Mouse (Mus musculus) embryonic facial prominence, embryonic 11.5 days (tissue): ENCODE results near the gene Rcor1. TPM values are rescaled to one million over a fixed set of nuclear protein-coding genes. Genes with fewer than 3 reads are reported as not detected.

Experiments used
- ATAC-seq: fragments of 200-750 bp; cut with Nextera tagmentation; replicated peaks from 2 replicates; pipeline ENCODE4 v1.8.0; 2017; ENCODE audit warnings: low read depth; ENCODE audit not compliant: insufficient number of reproducible peaks, low FRiP score, low TSS enrichment
- DNase-seq: peaks from one replicate; pipeline ENCODE4 v3.0.0-alpha.2; 2015; ENCODE audit warnings: low spot score
- H3K27ac ChIP-seq: fragments of 300-500 bp; sonication (generic); replicated peaks from 2 replicates; pipeline ENCODE4 v1.5.1; 2014; ENCODE audit warnings: mild to moderate bottlenecking, low read depth, low read length, control low read depth
- H3K27me3 ChIP-seq: fragments of 300-500 bp; sonication (generic); 2 replicates; pipeline ENCODE4 v1.6.1; 2014; ENCODE audit warnings: mild to moderate bottlenecking, low read length, moderate library complexity, mixed read lengths; ENCODE audit not compliant: control insufficient read depth, insufficient read depth
- H3K36me3 ChIP-seq: fragments of 300-500 bp; sonication (generic); replicated peaks from 2 replicates; pipeline ENCODE4 v1.6.1; 2014; ENCODE audit warnings: low read depth, mild to moderate bottlenecking, low read length, moderate library complexity, mixed read lengths; ENCODE audit not compliant: control insufficient read depth, insufficient read depth
- H3K4me1 ChIP-seq: fragments of 300-500 bp; sonication (generic); 2 replicates; pipeline ENCODE4 v1.6.1; 2014; ENCODE audit warnings: low read length, mixed read lengths; ENCODE audit not compliant: control insufficient read depth, insufficient read depth
- H3K4me2 ChIP-seq: fragments of 300-500 bp; sonication (generic); 2 replicates; pipeline ENCODE4 v1.6.1; 2014; ENCODE audit warnings: low read depth, mild to moderate bottlenecking, control low read depth, low read length, moderate library complexity
- H3K4me3 ChIP-seq: fragments of 300-500 bp; sonication (generic); 2 replicates; pipeline ENCODE4 v1.5.1; 2014; ENCODE audit warnings: low read depth, low read length, control low read depth
- H3K9ac ChIP-seq: fragments of 300-500 bp; sonication (generic); replicated peaks from 2 replicates; pipeline ENCODE4 v1.6.1; 2014; ENCODE audit warnings: mild to moderate bottlenecking, control low read depth, low read length
- H3K9me3 ChIP-seq: fragments of 300-500 bp; sonication (generic); replicated peaks from 2 replicates; pipeline ENCODE4 v1.6.1; 2016; ENCODE audit warnings: mild to moderate bottlenecking, low read length, inconsistent platforms, mixed read lengths; ENCODE audit not compliant: control insufficient read depth
- WGBS: fragments of 180-500 bp; shearing (Covaris S2); extraction: QIAGEN DNeasy Blood & Tissue Kit; methylation state at CpG from one replicate; pipeline ENCODE4 v1.1.7; 2014; 5-methylcytosine and 5-hydroxymethylcytosine counted together
- polyA plus RNA-seq: library from polyadenylated mRNA; unstranded; fragments of >200 nt; fragmentation: Nextera tagmentation; extraction: Ambion mirVana; gene quantifications from 2 replicates; pipeline ENCODE4 v1.2.1, GENCODE M21; 2014

The Rcor1 gene
- polyA plus RNA-seq, 1 experiment from 2014 or later, result 16.9 TPM

DNA sequence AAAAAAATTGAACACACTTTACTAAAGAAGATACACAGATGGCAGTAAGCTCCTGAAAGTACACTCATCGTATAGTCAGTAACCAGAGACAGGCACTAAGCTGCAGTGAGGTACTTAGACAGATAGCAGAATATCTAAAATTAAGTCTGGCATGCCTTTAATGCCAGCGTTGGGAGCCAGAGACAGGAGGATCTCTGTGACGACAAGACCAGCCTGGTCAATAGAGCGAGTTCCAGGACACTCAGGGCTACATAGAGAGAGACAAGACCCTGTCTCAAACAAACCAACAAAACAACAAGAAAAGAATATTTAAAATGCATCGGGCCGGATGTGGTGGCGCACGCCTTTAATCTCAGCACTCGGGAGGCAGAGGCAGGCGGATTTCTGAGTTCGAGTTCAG, 41.1 kb upstream of the Rcor1 start:
- no peaks in the 10 kb centered on the region for H3K36me3 ChIP-seq
- no peaks in the 10 kb centered on the region for H3K9me3 ChIP-seq
- H3K27ac ChIP-seq, result no peak overlapping the region
- no peak overlapping the region for H3K9ac ChIP-seq
- no peaks in the 10 kb centered on the region for H3K27me3 ChIP-seq
- 97% methylated on average over 11 of the region's 11 CpGs for WGBS
- no peak overlapping the region for H3K4me2 ChIP-seq
- ATAC-seq (no peak), DNase-seq (no peak)
- no peaks in the 10 kb centered on the region for H3K4me1 ChIP-seq
- no peak overlapping the region for H3K4me3 ChIP-seq

DNA sequence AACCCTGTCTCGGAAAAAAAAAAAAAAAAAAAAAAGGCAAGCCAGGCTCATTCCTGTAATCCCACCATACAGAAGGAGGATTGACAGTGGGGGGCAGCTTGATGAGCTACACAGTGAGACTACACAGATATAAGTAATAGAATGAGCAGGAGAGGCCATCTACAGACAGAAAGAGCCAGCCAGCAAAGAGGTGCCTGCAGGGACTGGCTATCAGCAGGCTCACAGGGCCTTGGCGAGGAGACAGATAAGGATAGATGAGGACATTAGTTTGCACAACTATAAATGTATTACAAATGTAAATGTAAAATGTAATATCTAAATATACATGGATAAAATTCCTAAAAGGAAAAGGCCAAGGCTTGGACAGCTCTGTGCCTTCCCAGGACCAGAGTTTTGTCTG, 39.3 kb upstream of the Rcor1 start:
- Histone ChIP-seq H3K36me3 (no peaks in the 10 kb centered on the region), H3K4me3 (no peak overlapping the region), H3K4me2 (no peak overlapping the region), H3K9ac (no peak overlapping the region), H3K27me3 (no peaks in the 10 kb centered on the region), H3K27ac (no peak overlapping the region), H3K4me1 (no peaks in the 10 kb centered on the region), H3K9me3 (no peaks in the 10 kb centered on the region)
- WGBS, result 81% methylated on average over 2 of the region's 2 CpGs
- no peak for DNase-seq
- no peak for ATAC-seq

DNA sequence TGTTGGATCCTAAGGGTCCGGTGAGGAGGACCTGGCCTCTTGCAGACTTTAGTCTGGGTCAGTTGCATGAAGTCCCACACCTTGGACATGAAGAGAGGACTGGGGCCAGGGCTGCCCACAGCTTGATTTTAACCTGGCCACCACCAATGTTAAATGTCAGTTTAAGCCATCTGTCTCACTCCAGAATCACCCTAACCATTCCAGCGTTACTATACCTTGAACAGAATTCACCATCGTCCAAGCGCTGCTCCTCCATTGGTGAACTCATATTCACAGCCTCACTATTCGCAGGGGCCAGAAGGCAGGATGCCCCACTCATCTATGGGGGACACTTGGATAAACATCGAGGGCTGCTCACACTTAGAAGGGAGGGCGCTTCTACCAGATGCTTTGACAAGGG, 38.2 kb upstream of the Rcor1 start:
- H3K4me3 ChIP-seq, result no peak overlapping the region
- WGBS, result 90% methylated on average over 7 of the region's 7 CpGs
- H3K9me3 ChIP-seq, result no peaks in the 10 kb centered on the region
- H3K27me3 ChIP-seq, result no peaks in the 10 kb centered on the region
- H3K4me1 ChIP-seq, result no peaks in the 10 kb centered on the region
- no peak for DNase-seq
- H3K36me3 ChIP-seq, result no peaks in the 10 kb centered on the region
- no peak overlapping the region for H3K27ac ChIP-seq
- ATAC-seq, result no peak
- no peak overlapping the region for H3K9ac ChIP-seq
- no peak overlapping the region for H3K4me2 ChIP-seq

DNA sequence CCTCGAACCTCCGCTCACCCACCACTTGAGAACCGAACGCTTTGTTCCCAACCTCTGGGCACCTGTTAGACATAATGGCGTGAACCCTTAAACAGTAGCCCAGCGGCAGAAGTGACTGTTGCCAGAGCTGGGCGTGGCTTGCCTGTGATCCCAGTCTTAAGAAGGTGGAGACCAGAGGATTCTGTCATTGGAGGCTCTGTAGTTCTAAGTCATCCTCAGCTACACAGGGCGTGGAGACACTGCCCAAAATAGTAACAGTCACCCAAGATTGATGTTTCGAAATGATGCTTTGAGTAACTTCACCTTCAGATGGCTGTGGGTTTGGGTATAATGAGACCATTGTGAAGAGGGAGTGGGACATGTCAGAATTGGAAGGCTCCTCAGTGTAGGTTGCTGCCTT, 35.0 kb upstream of the Rcor1 start:
- Histone ChIP-seq H3K9ac (no peak overlapping the region), H3K36me3 (no peaks in the 10 kb centered on the region), H3K4me1 (no peaks in the 10 kb centered on the region), H3K9me3 (no peaks in the 10 kb centered on the region), H3K4me2 (no peak overlapping the region), H3K27ac (no peak overlapping the region), H3K27me3 (no peaks in the 10 kb centered on the region), H3K4me3 (no peak overlapping the region)
- WGBS, result 82% methylated on average over 9 of the region's 9 CpGs
- no peak for ATAC-seq
- no peak for DNase-seq

DNA sequence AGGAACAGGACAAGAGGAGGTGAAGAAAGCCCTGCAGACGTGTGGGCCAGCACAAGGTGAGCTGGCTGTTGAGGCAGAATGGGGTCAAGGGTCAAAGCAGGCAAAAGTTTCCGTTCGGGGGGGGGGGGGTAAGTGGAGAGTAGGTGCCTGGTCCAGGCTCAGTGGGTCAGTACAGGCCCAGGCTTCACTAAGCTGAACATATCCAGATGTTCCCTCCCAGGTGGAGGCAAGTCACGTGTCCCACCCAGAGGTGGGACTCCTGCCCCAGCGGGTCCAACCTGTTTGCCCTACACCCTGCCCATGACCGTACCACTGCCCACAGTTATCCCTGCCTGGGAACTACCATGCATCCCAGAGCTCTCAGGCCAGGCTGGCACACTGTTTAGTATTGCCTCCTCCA, 33.3 kb upstream of the Rcor1 start:
- no peaks in the 10 kb centered on the region for H3K9me3 ChIP-seq
- WGBS, result 60% methylated on average over 6 of the region's 6 CpGs
- DNase-seq (no peak), ATAC-seq (0 out of 2 replicates have a peak, but pooled peaks have one; percentile 29)
- H3K4me3 ChIP-seq, result no peak overlapping the region
- no peak overlapping the region for H3K27ac ChIP-seq
- no peak overlapping the region for H3K9ac ChIP-seq
- H3K36me3 ChIP-seq, result no peaks in the 10 kb centered on the region
- no peaks in the 10 kb centered on the region for H3K4me1 ChIP-seq
- no peaks in the 10 kb centered on the region for H3K27me3 ChIP-seq
- H3K4me2 ChIP-seq, result no peak overlapping the region

DNA sequence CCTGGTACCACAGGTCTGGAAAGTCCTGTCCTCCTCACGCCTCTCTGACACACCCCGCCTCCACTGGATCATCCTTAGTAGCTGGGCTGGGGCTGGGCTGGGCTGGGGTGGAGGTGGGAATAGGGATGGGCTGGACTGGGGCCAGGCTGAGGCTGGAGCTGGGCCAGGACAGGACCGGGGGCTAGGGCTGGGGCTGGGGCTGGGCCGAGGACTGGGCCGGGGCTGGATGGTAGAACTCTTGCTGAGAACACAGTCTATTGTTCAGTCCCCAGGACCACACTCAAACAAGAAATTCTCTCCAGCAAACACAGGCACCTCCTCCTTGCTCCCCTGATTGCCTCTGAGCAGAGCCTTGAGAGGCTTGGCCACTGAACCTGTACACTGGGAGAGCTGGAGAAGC, 32.8 kb upstream of the Rcor1 start:
- no peak overlapping the region for H3K27ac ChIP-seq
- H3K9me3 ChIP-seq, result no peaks in the 10 kb centered on the region
- WGBS, result 82% methylated on average over 4 of the region's 5 CpGs
- ATAC-seq, result 0 out of 2 replicates have a peak, but pooled peaks have one; percentile 23
- no peaks in the 10 kb centered on the region for H3K36me3 ChIP-seq
- no peaks in the 10 kb centered on the region for H3K4me1 ChIP-seq
- H3K9ac ChIP-seq, result no peak overlapping the region
- no peak for DNase-seq
- H3K4me3 ChIP-seq, result no peak overlapping the region
- no peaks in the 10 kb centered on the region for H3K27me3 ChIP-seq
- H3K4me2 ChIP-seq, result no peak overlapping the region

DNA sequence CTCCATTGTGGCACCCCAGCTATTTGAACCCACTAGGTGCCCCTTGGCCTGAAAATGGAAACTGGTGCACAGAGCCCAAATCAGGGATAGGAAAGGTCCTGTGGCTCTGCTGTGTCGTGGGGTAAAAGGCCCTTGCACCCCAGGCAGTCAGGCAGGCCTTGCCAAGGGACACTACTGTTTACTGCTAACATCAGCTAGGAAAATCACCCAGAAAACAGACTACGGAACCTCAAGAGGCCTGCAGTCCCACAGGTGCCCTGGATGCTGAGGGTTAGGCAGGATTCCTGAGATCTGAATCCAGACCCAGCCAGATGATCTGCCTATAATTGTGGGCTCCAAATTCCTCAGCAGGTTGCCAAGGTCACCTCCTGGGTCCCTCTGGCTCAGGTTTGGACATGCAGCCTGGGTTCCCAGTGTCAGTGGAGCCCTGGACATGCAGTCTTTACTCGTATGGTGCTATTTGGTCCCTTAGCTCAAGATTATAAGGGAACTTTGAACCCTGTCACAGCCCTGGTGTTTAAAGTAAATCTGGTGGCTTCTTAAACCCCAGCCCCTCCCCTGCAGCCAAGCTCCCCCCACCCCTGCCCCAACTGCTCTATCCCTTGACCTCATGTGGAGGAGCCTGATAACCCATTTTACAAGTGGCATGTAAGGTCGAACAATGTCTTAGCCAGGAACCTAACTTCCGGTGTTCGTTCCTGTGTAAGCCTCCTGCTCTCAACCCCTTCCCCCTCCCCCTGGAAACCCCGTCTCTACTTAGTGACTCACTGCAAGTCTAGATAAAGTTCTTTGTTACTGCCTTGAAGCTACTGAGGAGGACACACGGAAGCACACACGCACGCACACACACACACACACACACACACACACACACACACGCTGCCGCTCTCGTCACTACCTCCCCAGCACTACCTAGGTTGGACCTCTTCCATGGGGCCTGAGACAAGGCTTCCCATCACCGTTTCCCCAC, 31.7 kb upstream of the Rcor1 start:
- no peaks in the 10 kb centered on the region for H3K4me1 ChIP-seq
- no peaks in the 10 kb centered on the region for H3K27me3 ChIP-seq
- H3K4me2 ChIP-seq, result no peak overlapping the region
- no peak overlapping the region for H3K4me3 ChIP-seq
- H3K9ac ChIP-seq, result no peak overlapping the region
- no peak overlapping the region for H3K27ac ChIP-seq
- 78% methylated on average over 14 of the region's 14 CpGs for WGBS
- no peaks in the 10 kb centered on the region for H3K9me3 ChIP-seq
- DNase-seq (peak; percentile 26), ATAC-seq (no peak)
- no peaks in the 10 kb centered on the region for H3K36me3 ChIP-seq
